Mouse (Mus musculus) bone marrow macrophage, adult 2 months (primary cell): ENCODE results near the gene Csk.

ENCODE experiments used
- CTCF ChIP-seq: IDR thresholded peaks from 2 replicates; pipeline ENCODE4 v1.5.1; 2012; ENCODE audit warnings: low read depth, mild to moderate bottlenecking, low read length, moderate library complexity
- POLR2A ChIP-seq: IDR thresholded peaks from 2 replicates; pipeline ENCODE4 v1.6.1; 2012; ENCODE audit warnings: mild to moderate bottlenecking, low read depth, low read length, borderline replicate concordance

- TF ChIP-seq POLR2A (no peak), CTCF (no peak)
Measured at GRCm38 (mm10) chr9:57594174-57594509, 59.3 kb downstream of the Csk start.
